Mouse (Mus musculus) embryonic facial prominence, embryonic 10.5 days (tissue): Measurements from ENCODE around the gene Strap. TPM values are rescaled to one million over a fixed set of nuclear protein-coding genes. Genes with fewer than 3 reads are reported as not detected.

Experiments used
- DNase-seq: peaks from one replicate; pipeline ENCODE4 v3.0.0-alpha.2; 2017; ENCODE audit warnings: low spot score
- H3K27ac ChIP-seq: fragments of 300-500 bp; sonication (generic); replicated peaks from 2 replicates; pipeline ENCODE4 v1.5.1; 2016; ENCODE audit warnings: mild to moderate bottlenecking
- H3K27me3 ChIP-seq: fragments of 300-500 bp; sonication (generic); replicated peaks from 2 replicates; pipeline ENCODE4 v1.6.1; 2016; ENCODE audit warnings: low read depth, mild to moderate bottlenecking; ENCODE audit not compliant: poor library complexity, severe bottlenecking
- H3K36me3 ChIP-seq: fragments of 300-500 bp; sonication (generic); replicated peaks from 2 replicates; pipeline ENCODE4 v1.6.1; 2016; ENCODE audit warnings: mild to moderate bottlenecking, moderate library complexity
- H3K4me1 ChIP-seq: fragments of 300-500 bp; sonication (generic); 2 replicates; pipeline ENCODE4 v1.6.1; 2016
- H3K4me3 ChIP-seq: fragments of 300-500 bp; sonication (generic); 2 replicates; pipeline ENCODE4 v1.5.1; 2016; ENCODE audit warnings: mild to moderate bottlenecking, moderate library complexity
- H3K9me3 ChIP-seq: fragments of 300-500 bp; sonication (generic); 2 replicates; pipeline ENCODE4 v1.6.1; 2016; ENCODE audit warnings: mild to moderate bottlenecking
- WGBS: fragments of 180-500 bp; shearing (Covaris S2); methylation state at CpG from one replicate; pipeline ENCODE4 v1.1.7; 2016; 5-methylcytosine and 5-hydroxymethylcytosine counted together
- polyA plus RNA-seq: library from polyadenylated mRNA; unstranded; fragments of >200 nt; fragmentation: Nextera tagmentation; extraction: Ambion mirVana; gene quantifications from 2 replicates; pipeline ENCODE4 v1.2.1, GENCODE M21; 2016

Strap gene
- 221 and 223 TPM in 2 replicates for polyA plus RNA-seq

DNA sequence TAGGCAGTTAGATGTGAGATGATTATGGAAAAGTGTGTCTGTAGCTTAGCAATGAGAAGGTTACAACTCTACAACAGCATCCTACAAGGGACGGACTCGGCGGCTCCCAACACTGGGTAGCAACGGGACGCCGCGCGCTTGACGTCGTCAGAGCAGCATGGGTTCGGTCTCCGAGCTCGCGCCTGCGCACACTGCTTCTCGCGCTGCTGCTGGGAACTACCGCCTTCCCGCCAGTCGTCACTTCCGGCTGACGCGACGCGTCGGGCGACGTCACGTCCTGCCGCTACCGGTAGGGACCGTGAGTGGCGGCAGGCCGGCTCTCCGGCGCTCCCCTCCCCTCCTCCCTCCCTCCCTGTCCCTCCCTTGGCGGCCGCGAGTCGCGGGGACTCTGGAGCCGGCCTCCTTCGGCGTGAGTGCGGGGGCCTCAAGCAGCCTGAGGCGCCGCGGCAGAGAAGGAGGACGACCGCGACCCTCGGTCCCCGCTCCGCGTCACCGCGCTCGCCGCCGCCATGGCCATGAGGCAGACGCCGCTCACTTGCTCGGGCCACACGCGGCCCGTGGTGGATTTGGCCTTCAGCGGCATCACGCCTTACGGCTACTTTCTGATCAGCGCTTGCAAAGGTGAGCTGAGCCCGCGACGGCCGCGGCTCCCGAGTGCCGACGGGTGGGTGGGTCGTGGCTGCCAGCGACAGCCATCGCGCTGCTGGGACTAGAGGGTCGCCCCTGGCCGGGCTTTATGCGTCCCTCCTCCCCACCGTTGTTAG is at the start of gene Strap:
Gene Strap, plus strand, starts transcription at position 233 of the 764 bp plus-strand sequence.
- under 1% methylated on average over 81 of the region's 86 CpGs for WGBS
- Histone ChIP-seq H3K27me3 (0 out of 2 replicates have a peak, but pooled peaks cover 15% of the 10 kb centered on the region), H3K9me3 (no peaks in the 10 kb centered on the region), H3K27ac (peak within 1 kb of the TSS; percentile 95), H3K4me1 (peaks cover 15% of the 10 kb centered on the region), H3K36me3 (peaks cover 32% of the 10 kb centered on the region), H3K4me3 (peak within 1 kb of the TSS; percentile 93)
- DNase-seq: peak; percentile 99

DNA sequence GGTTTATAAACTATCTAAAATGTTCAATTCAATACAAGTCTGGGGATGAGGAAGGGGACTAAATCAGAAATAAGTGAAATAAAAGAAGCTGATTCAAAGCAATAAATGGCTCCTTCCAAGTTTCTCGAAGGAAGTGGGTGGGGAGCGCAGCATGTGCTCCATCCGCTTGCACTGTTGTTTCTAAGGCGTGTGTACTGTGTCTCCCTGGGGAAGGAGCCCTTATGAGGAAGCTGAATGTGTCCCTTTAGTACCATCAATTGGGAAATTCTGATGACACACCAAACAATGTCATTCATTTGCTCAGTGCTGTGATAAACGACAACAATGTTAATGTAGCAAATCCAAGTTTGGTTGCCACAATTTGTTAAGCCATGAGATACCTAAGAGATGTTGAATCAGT is 47.2 kb upstream of the Strap start:
- Histone ChIP-seq H3K27me3 (no peaks in the 10 kb centered on the region), H3K9me3 (no peaks in the 10 kb centered on the region), H3K4me1 (no peaks in the 10 kb centered on the region), H3K36me3 (no peaks in the 10 kb centered on the region), H3K27ac (no peak overlapping the region), H3K4me3 (no peak overlapping the region)
- no peak for DNase-seq
- 90% methylated on average over 5 of the region's 5 CpGs for WGBS

- Histone ChIP-seq H3K36me3 (no peaks in the 10 kb centered on the region), H3K4me1 (no peaks in the 10 kb centered on the region), H3K27ac (no peak overlapping the region), H3K9me3 (no peaks in the 10 kb centered on the region), H3K27me3 (no peaks in the 10 kb centered on the region), H3K4me3 (no peak overlapping the region)
- WGBS: 90% methylated on average over 3 of the region's 3 CpGs
- DNase-seq: no peak
Measured at GRCm38 (mm10) chr6:137688079-137688478, 46.8 kb upstream of the Strap start.

GRCm38 (mm10) chr6:137688506-137689105 is 46.3 kb upstream of the Strap start:
- H3K9me3 ChIP-seq: no peaks in the 10 kb centered on the region
- H3K27ac ChIP-seq: no peak overlapping the region
- 84% methylated on average over 11 of the region's 11 CpGs for WGBS
- H3K27me3 ChIP-seq: no peaks in the 10 kb centered on the region
- H3K4me1 ChIP-seq: no peaks in the 10 kb centered on the region
- no peak overlapping the region for H3K4me3 ChIP-seq
- no peak for DNase-seq
- H3K36me3 ChIP-seq: no peaks in the 10 kb centered on the region

DNA sequence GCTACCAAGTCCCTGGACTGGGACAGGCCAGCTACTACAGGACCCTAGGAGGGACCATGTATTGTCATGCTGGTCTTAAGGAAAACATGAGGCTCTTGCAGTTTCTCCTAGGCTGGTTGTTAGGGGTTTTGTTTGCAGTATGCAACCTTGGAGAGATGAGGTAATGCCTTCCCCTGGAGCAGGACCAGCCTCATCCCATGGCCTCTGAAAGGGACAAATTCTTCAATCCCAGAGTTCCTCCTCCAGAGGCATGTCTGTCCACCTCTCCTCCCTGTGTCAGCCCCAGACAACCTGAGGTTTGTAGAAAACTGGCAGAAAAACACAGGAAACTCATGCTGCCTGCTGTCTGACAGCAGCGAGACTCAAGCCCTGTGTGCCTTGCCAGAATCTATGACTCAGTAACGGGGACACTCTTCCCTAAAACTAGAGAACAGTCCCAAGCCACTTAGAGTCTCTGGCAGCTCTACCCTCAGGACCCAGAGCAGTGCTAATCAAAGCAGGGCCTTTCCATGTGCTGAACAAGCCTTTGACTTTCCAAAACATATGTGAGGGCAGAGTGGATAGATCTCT is 44.2 kb upstream of the Strap start:
- Histone ChIP-seq H3K27ac (no peak overlapping the region), H3K4me1 (no peaks in the 10 kb centered on the region), H3K9me3 (no peaks in the 10 kb centered on the region), H3K27me3 (no peaks in the 10 kb centered on the region), H3K4me3 (no peak overlapping the region), H3K36me3 (no peaks in the 10 kb centered on the region)
- 78% methylated on average over 2 of the region's 2 CpGs for WGBS
- DNase-seq: no peak

DNA sequence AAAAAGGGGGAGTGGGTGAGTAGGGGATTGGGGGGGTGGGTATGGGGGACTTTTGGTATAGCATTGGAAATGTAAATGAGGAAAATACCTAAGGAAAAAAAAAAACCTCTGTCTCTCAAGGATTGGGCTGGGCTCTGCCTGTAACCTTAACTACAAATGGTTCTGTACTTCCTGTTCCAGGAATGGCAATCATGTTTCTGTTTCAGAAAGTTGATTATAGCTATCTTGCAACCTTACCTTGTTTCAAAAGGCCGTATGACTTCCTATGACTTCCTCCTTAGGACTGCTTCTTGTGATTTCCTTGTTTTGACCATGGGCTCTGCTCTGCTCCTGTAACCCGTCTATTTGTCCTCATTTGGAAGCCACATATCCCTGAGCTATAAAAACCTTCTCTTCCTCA is 40.6 kb upstream of the Strap start:
- Histone ChIP-seq H3K27me3 (no peaks in the 10 kb centered on the region), H3K36me3 (no peaks in the 10 kb centered on the region), H3K27ac (no peak overlapping the region), H3K4me1 (0 out of 2 replicates have a peak, but pooled peaks cover 2% of the 10 kb centered on the region), H3K9me3 (no peaks in the 10 kb centered on the region), H3K4me3 (no peak overlapping the region)
- WGBS: 84% methylated on average over 2 of the region's 2 CpGs
- DNase-seq: no peak

GRCm38 (mm10) chr6:137695046-137695445 is 39.8 kb upstream of the Strap start:
- H3K9me3 ChIP-seq: no peaks in the 10 kb centered on the region

DNA sequence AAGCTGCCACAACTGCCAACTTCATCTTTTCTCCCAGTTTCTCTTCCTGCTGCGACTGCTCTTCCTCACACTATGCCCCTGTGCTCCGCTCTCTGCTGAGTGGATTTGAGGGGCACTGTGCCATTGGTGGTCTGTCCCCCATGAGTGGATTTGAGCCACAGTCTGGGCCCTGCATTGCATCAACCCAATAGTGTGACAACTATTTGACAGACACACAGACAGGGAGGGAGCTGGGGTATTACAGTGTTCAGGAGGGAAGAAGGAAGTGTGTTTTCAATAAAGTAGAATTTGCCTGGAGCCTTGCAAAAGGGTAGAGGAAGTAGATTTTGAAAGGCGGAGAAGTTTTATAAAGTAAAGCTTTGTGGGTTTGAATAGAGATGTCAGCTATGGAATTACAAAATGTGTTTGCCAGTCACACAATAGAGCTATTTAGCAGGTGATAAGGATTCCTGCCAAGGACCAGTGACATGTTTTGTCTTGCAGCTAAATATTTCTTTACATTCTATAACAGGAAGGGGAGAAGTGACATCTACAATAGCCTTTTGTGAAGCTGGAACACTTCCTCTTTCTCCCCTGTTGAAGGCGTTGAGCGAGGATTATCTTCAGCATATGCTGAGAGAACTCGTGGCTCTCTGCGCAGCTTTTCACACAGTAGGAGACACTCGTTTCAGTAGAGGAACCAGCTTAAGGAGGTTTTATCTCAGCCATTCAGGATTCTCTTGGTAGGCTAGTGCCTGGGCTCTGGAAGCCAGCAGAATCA is 38.3 kb upstream of the Strap start:
- WGBS: 74% methylated on average over 8 of the region's 8 CpGs
- Histone ChIP-seq H3K27ac (no peak overlapping the region), H3K4me1 (0 out of 2 replicates have a peak, but pooled peaks cover 2% of the 10 kb centered on the region), H3K4me3 (no peak overlapping the region), H3K36me3 (no peaks in the 10 kb centered on the region), H3K27me3 (no peaks in the 10 kb centered on the region), H3K9me3 (no peaks in the 10 kb centered on the region)
- DNase-seq: no peak

More at GRCm38 (mm10) chr6:137695046-137695445, 39.8 kb upstream of the Strap start:
- Histone ChIP-seq H3K4me1 (0 out of 2 replicates have a peak, but pooled peaks cover 2% of the 10 kb centered on the region), H3K4me3 (no peak overlapping the region), H3K27ac (no peak overlapping the region), H3K27me3 (no peaks in the 10 kb centered on the region), H3K36me3 (no peaks in the 10 kb centered on the region)
- 91% methylated on average over 8 of the region's 8 CpGs for WGBS
- DNase-seq: no peak

GRCm38 (mm10) chr6:137699434-137699833 is 35.4 kb upstream of the Strap start:
- Histone ChIP-seq H3K4me1 (0 out of 2 replicates have a peak, but pooled peaks cover 2% of the 10 kb centered on the region), H3K9me3 (no peaks in the 10 kb centered on the region), H3K27me3 (no peaks in the 10 kb centered on the region), H3K36me3 (no peaks in the 10 kb centered on the region), H3K27ac (no peak overlapping the region), H3K4me3 (no peak overlapping the region)
- DNase-seq: no peak
- 88% methylated on average over 7 of the region's 7 CpGs for WGBS

DNA sequence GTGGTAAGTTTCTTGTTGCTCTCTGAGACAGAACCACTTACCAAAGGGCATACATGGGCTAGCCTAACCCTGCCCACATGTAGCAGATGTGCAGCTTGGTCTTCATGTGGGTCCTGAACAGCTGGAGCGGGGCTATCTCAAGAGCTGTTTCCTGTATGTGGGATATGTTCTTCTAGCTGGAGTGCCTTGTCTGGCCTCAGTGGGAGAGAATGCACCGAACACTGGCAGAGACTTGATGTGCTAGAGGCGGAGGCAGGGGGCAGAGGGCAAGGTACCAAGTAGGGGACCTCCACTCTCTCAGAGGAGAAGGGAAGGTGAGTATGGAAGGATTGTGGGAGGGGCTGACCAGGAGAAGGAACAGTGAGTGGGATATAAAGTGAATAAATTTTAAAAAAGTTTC is 32.7 kb upstream of the Strap start:
- H3K4me3 ChIP-seq: no peak overlapping the region
- H3K36me3 ChIP-seq: no peaks in the 10 kb centered on the region
- H3K27me3 ChIP-seq: no peaks in the 10 kb centered on the region
- no peak for DNase-seq
- no peak overlapping the region for H3K27ac ChIP-seq
- H3K4me1 ChIP-seq: no peaks in the 10 kb centered on the region
- no peaks in the 10 kb centered on the region for H3K9me3 ChIP-seq
- 90% methylated on average over 3 of the region's 3 CpGs for WGBS

GRCm38 (mm10) chr6:137702918-137703317 is 32.0 kb upstream of the Strap start:
- H3K27me3 ChIP-seq: no peaks in the 10 kb centered on the region
- H3K27ac ChIP-seq: no peak overlapping the region
- no peaks in the 10 kb centered on the region for H3K4me1 ChIP-seq
- H3K4me3 ChIP-seq: no peak overlapping the region
- 87% methylated on average over 4 of the region's 4 CpGs for WGBS
- H3K9me3 ChIP-seq: no peaks in the 10 kb centered on the region
- no peaks in the 10 kb centered on the region for H3K36me3 ChIP-seq
- DNase-seq: no peak

GRCm38 (mm10) chr6:137703431-137703830 is 31.4 kb upstream of the Strap start:
- H3K36me3 ChIP-seq: no peaks in the 10 kb centered on the region
- no peaks in the 10 kb centered on the region for H3K9me3 ChIP-seq
- no peak for DNase-seq
- 85% methylated on average over 7 of the region's 7 CpGs for WGBS
- H3K27me3 ChIP-seq: no peaks in the 10 kb centered on the region
- no peaks in the 10 kb centered on the region for H3K4me1 ChIP-seq
- no peak overlapping the region for H3K27ac ChIP-seq
- no peak overlapping the region for H3K4me3 ChIP-seq
